Mouse (Mus musculus) cerebral cortex, adult 2 months (tissue): ENCODE results near the gene Cd2.

Source experiments
- WGBS: fragments of 180-500 bp; shearing (Covaris S2); methylation state at CpG from one replicate; pipeline ENCODE4 v1.1.7; 2018; 5-methylcytosine and 5-hydroxymethylcytosine counted together

The Cd2 gene

GRCm38 (mm10) chr3:101293571-101294135 is 5.9 kb upstream of the Cd2 start:
- WGBS, result 63% methylated on average over 8 of the region's 8 CpGs

GRCm38 (mm10) chr3:101292611-101293010 is 4.9 kb upstream of the Cd2 start:
- 93% methylated on average over 5 of the region's 5 CpGs for WGBS

- 82% methylated on average over 19 of the region's 19 CpGs for WGBS
These were observed 3.1 kb upstream of the Cd2 start for GRCm38 (mm10) chr3:101290587-101291520.

GRCm38 (mm10) chr3:101290036-101290435 is 2.3 kb upstream of the Cd2 start:
- 92% methylated on average over 7 of the region's 7 CpGs for WGBS

- WGBS, result 90% methylated on average over 3 of the region's 3 CpGs
These were observed 1.7 kb upstream of the Cd2 start for GRCm38 (mm10) chr3:101289406-101289805.

GRCm38 (mm10) chr3:101286336-101287325 is 1.1 kb downstream of the Cd2 start:
- WGBS, result 75% methylated on average over 12 of the region's 12 CpGs

GRCm38 (mm10) chr3:101285851-101286250 is 1.9 kb downstream of the Cd2 start:
- WGBS, result 97% methylated on average over 12 of the region's 12 CpGs

GRCm38 (mm10) chr3:101285021-101285615 is 2.6 kb downstream of the Cd2 start:
- 97% methylated on average over 5 of the region's 5 CpGs for WGBS

- 95% methylated on average over 13 of the region's 13 CpGs for WGBS
These were observed 3.7 kb downstream of the Cd2 start for GRCm38 (mm10) chr3:101283869-101284706.

GRCm38 (mm10) chr3:101283441-101283840 is 4.3 kb downstream of the Cd2 start:
- WGBS, result 88% methylated on average over 4 of the region's 4 CpGs

- WGBS, result 97% methylated on average over 9 of the region's 9 CpGs
These were observed 5.1 kb downstream of the Cd2 start for GRCm38 (mm10) chr3:101282556-101283180.

GRCm38 (mm10) chr3:101281841-101282240 is 5.9 kb downstream of the Cd2 start:
- 88% methylated on average over 4 of the region's 4 CpGs for WGBS

GRCm38 (mm10) chr3:101280348-101281311 is 7.1 kb downstream of the Cd2 start:
- WGBS, result 63% methylated on average over 15 of the region's 15 CpGs

- 86% methylated on average over 10 of the region's 10 CpGs for WGBS
These were observed 8.2 kb downstream of the Cd2 start for GRCm38 (mm10) chr3:101279561-101279960.

GRCm38 (mm10) chr3:101278396-101278795 is 9.3 kb downstream of the Cd2 start:
- WGBS, result 96% methylated on average over 5 of the region's 5 CpGs

GRCm38 (mm10) chr3:101277830-101278229 is 9.9 kb downstream of the Cd2 start:
- WGBS, result 90% methylated on average over 4 of the region's 4 CpGs

GRCm38 (mm10) chr3:101276501-101277320 is 11.0 kb downstream of the Cd2 start:
- 71% methylated on average over 12 of the region's 12 CpGs for WGBS
